Mouse (Mus musculus): ENCODE data around the gene Znrd1as. TPM values are rescaled to one million over a fixed set of nuclear protein-coding genes. Genes with fewer than 3 reads are reported as not detected.

Znrd1as gene
- total RNA-seq, 2 experiments from 2014 or later: 7.1 to 9.2 TPM

GRCm38 (mm10) chr17:36994528-36994927 lies 36.1 kb downstream of the Znrd1as start:
- DNase-seq (ENCODE audit: low spot score in 2 of 2): no peak

DNA sequence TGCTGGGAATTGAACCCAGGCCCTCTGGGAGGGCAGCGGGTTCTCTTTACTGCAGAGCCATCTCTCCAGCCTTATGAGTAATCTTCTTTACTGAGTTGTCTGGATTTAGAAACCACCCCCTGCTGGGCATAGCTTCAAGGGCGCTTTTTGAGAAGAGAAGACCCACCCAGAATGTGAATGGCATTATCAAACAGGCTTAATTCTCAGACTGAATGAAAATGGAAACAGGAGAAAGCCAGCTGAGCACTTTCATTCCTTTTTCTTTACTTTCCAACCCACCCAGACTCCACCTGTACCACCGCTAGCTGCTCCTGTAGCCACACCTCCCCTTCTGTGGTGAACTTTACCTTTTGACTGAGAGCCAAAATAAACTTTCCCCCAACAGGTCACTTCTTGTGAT lies 37.1 kb downstream of the Znrd1as start:
- no peak for DNase-seq (ENCODE audit: low spot score in 2 of 2)

GRCm38 (mm10) chr17:36997033-36997735 lies 38.8 kb downstream of the Znrd1as start:
- DNase-seq (ENCODE audit: low spot score in 2 of 2): peak; percentile 65 to 81

DNA sequence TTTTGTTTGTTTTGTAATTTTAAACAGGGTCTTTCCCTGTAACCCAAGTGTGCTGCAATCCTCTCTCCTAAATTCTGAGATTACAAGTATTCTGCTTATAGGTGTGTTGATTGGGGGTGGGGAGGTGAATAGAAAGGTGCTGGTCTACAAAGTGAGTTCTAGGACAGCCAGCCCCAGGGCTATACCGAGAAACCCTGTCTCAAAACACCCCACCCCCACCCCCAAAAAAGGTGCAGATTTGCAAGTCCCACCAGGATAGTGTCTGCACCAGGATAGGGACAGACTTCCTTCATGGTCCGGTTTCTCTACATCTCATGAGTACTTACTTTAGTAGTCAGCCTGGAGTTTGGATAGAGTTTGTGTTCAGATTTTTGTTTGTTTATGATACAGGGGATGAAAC lies 40.1 kb downstream of the Znrd1as start:
- DNase-seq (ENCODE audit: low spot score in 2 of 2): no peak

DNA sequence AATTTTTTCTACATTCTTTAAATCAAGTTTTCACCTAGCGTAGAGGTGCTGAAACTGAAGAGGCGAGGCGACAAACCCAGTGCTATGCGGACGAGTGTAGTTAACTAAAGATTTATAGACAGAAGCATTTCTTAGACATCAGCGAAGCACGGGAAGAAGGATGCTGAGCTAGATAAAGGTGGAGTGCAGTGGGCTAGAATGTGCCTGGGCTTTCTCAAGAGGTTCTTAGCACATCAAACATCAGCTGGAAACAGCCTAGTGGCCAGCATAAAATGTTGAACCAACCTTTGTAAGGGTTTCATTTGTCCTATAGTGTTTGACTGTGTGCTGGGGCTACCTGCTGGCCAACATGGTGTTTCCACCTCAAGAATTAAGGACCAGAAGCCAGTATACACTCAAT lies 42.5 kb downstream of the Znrd1as start, which contains the start of gene Zfp57:
Gene Zfp57 (plus strand): TSS at position 301 of the 400 bp plus-strand sequence.
- no peak for DNase-seq (ENCODE audit: low spot score in 2 of 2)

GRCm38 (mm10) chr17:37002364-37003330 lies 44.3 kb downstream of the Znrd1as start:
- DNase-seq (ENCODE audit: low spot score in 2 of 2): peak in 1 of 2 experiments; percentile 54

GRCm38 (mm10) chr17:37003366-37003765 lies 45.0 kb downstream of the Znrd1as start:
- DNase-seq (ENCODE audit: low spot score in 2 of 2): no peak

GRCm38 (mm10) chr17:37008161-37008560 lies 49.8 kb downstream of the Znrd1as start:
- DNase-seq (ENCODE audit: low spot score in 2 of 2): no peak

DNA sequence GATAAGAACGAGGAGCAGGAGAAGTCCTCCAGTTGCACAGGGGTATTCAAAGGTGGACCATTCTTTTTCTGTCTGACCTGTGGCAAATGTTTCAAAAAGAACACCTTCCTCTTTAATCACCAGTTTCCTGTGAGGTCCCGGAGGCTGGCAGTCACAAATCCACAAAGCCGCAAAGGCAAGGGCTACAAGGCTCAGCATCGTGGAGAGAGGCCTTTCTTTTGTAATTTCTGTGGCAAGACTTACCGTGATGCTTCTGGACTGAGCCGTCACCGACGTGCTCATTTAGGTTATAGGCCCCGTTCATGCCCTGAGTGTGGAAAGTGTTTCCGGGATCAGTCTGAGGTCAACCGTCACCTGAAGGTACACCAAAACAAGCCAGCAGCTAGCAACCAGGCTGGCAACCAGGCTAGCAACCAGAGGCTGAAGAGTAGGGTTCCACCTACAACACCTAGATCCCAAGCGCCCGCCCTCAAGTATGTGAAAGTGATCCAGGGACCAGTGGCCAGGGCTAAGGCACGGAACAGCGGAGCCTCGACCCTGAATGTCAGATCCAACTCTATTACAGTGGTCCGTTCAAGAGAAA lies 51.2 kb downstream of the Znrd1as start:
- DNase-seq (ENCODE audit: low spot score in 2 of 2): no peak

GRCm38 (mm10) chr17:37011719-37012118 lies 53.3 kb downstream of the Znrd1as start:
- no peak for DNase-seq (ENCODE audit: low spot score in 2 of 2)

GRCm38 (mm10) chr17:37012141-37012540 lies 53.7 kb downstream of the Znrd1as start:
- no peak for DNase-seq (ENCODE audit: low spot score in 2 of 2)

Other genes starting within 250 kb of the Znrd1as start
- not detected for gene H2-M10.5, start 185.7 kb upstream of the Znrd1as start, total RNA-seq (2021)
- not detected for gene H2-M10.6, start 146.4 kb upstream of the Znrd1as start, total RNA-seq (2021)
- gene Trim26, start 121.5 kb upstream of the Znrd1as start, total RNA-seq (2021): 10 to 100 TPM; 24.3 to 25.6 TPM
- not detected for gene Trim15, start 91.4 kb upstream of the Znrd1as start, total RNA-seq (2021)
- under 1 TPM; 0.20 to 0.80 TPM for gene Trim10, start 89.0 kb upstream of the Znrd1as start, total RNA-seq (2021)
- gene Trim40, start 68.5 kb upstream of the Znrd1as start, total RNA-seq (2021): not detected
- gene Trim31, start 60.5 kb upstream of the Znrd1as start, total RNA-seq (2021): not detected
- gene Rnf39, start 15.7 kb upstream of the Znrd1as start, total RNA-seq (2021): under 1 TPM in 1 of 2 experiments, not detected in 1; 0.29 TPM
- 10 to 100 TPM; 66.6 to 72.8 TPM for gene Ppp1r11, start 6.9 kb upstream of the Znrd1as start, total RNA-seq (2021)
- gene Znrd1, start within 50 bp of the Znrd1as start, total RNA-seq (2021): 10 to 100 TPM; 29.2 to 32.9 TPM
- not detected for gene 2410137M14Rik, start 22.6 kb downstream of the Znrd1as start, total RNA-seq (2021)
- gene H2-M5, start 30.9 kb downstream of the Znrd1as start, total RNA-seq (2021): under 1 TPM; 0.23 to 0.25 TPM
- gene Zfp57, start 42.6 kb downstream of the Znrd1as start, total RNA-seq (2021): 10 to 100 TPM in 1 of 2 experiments, 1 to 10 TPM in 1; 8.7 to 10.1 TPM
- gene Mog, start 64.8 kb downstream of the Znrd1as start, total RNA-seq (2021): not detected
- 10 to 100 TPM; 24.2 to 25.4 TPM for gene Gabbr1, start 87.4 kb downstream of the Znrd1as start, total RNA-seq (2021)
- gene Olfr90, start 129.9 kb downstream of the Znrd1as start, total RNA-seq (2021): not detected
- gene Olfr91, start 139.7 kb downstream of the Znrd1as start, total RNA-seq (2021): not detected
- gene Olfr92, start 161.5 kb downstream of the Znrd1as start, total RNA-seq (2021): not detected
- gene Olfr93, start 202.9 kb downstream of the Znrd1as start, total RNA-seq (2021): not detected
- gene Ubd, start 235.3 kb downstream of the Znrd1as start, total RNA-seq (2021): not detected
- not detected for gene Olfr94, start 242.4 kb downstream of the Znrd1as start, total RNA-seq (2021)